Mouse (Mus musculus) CD4-positive naive resting alpha-beta T cell, adult 76 days (primary cell): ENCODE results near the gene Tmem207. TPM values are rescaled to one million over a fixed set of nuclear protein-coding genes. Genes with fewer than 3 reads are reported as not detected.

Experiments used
- total RNA-seq: library from RNA; stranded (reverse); gene quantifications from one replicate; pipeline ENCODE4 v1.2.4, GENCODE M21; 2023

Gene Tmem207
- total RNA-seq, result not detected

GRCm38 (mm10) chr16:26526669-26527068 is at the start of gene Tmem207:
Tmem207 (minus strand) TSS chr16:26526769.

DNA sequence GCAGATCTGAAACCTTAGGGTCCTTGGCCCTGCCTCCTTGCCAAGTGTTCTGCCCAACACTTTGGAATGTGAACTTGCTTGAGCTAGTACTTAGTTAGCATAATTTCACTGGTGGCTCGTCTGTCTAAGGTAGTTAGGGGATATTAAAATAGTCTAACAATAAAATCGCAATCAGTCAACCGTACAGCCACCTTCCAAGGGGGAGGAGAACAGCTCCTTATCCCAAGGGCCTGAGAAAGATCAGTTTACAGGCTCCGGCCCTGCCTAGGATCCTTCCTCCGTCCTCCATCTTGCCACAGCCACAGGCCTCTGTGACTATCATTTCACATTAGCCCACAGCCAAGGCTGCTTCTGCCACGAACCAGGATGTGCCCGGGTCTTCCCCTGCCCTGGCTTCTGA is 63.7 kb downstream of the Tmem207 start, which contains the start of gene Cldn16:
Gene Cldn16 (plus strand): TSS at position 301 of the 400 bp plus-strand sequence.

Other genes with a start within 250 kb of the Tmem207 start
- gene Cldn1, start 154.9 kb downstream of the Tmem207 start, total RNA-seq, result not detected
- not detected for gene Cldn16, start 63.6 kb downstream of the Tmem207 start, total RNA-seq
- gene Il1rap, start 54.9 kb upstream of the Tmem207 start, total RNA-seq, result 10.9 TPM